Mouse (Mus musculus) ES-E14 (cell line): ENCODE data around the gene Josd2.

Experiments
- CHD2 ChIP-seq: IDR thresholded peaks from 2 replicates; pipeline ENCODE4 v1.6.1; 2014; ENCODE audit warnings: mild to moderate bottlenecking, low read depth, low read length, inconsistent platforms
- MAFK ChIP-seq: IDR thresholded peaks from 2 replicates; pipeline ENCODE4 v1.6.1; 2014; ENCODE audit warnings: mild to moderate bottlenecking, low read depth, low read length, inconsistent platforms; ENCODE audit not compliant: insufficient read depth
- ZC3H11A ChIP-seq: IDR thresholded peaks from 2 replicates; pipeline ENCODE4 v1.6.1; 2012; ENCODE audit warnings: low read depth, mild to moderate bottlenecking, inconsistent platforms, low read length, borderline replicate concordance
- ZNF384 ChIP-seq: IDR thresholded peaks from 2 replicates; pipeline ENCODE4 v1.6.1; 2012; ENCODE audit warnings: low read depth, low read length, inconsistent platforms

GRCm38 (mm10) chr7:44501563-44502115, 33.9 kb downstream of the Josd2 start:
- no peak for TF ChIP-seq ZNF384
- TF ChIP-seq CHD2, result no peak
- no peak for TF ChIP-seq ZC3H11A
- TF ChIP-seq MAFK, result no peak
